Mouse (Mus musculus): ENCODE data around the gene Dpm3.
"Not testable (repeated sequence)": the region's sequence is repeated elsewhere in the genome, so short reads cannot be mapped to it uniquely, and the experiment has no call there.

Dpm3 gene

DNA sequence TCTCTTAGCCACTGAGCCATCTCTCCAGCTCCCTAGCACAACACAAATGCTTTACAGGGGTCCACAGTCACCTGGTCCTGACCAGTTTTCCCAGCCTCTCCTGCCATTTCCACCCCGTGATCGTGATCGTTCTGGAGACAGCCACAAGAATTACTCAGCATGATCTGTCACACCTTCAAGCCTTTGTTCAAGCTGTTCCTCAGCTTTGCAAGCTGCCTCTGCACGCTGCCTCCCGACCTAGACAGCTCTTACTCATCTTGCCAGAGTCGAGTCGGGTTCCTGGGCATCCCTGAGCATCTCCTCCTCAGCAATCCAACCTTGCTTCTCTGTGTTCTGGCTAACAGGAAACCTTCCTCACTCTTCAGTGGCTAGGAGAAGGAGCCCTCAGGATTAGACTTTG is at the start of gene Dpm3:
Gene Dpm3, plus strand, starts transcription at position 283 of the 400 bp plus-strand sequence.
- no peak for DNase-seq

DNA sequence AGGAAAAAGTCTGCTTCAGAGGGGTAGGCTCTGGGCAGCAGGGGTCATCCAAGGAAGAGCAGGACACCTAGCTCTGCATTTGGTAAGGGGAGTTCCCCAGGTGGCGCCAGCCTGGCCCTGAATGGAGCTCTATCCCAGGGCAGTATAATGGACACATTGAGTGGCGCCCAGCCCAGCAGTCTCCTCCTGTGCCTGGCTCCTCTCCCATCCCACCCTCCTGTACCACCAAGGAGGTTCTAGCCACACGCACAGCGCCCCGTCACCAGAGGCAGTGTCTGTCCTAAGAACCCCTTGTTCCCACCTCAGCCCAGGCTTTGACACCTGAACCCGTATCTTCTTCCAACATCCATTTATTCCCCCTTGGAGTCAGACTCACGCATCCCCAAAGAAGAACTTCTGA is 49.4 kb upstream of the Dpm3 start:
- DNase-seq: peak in 1 of 2 experiments; percentile 32

DNA sequence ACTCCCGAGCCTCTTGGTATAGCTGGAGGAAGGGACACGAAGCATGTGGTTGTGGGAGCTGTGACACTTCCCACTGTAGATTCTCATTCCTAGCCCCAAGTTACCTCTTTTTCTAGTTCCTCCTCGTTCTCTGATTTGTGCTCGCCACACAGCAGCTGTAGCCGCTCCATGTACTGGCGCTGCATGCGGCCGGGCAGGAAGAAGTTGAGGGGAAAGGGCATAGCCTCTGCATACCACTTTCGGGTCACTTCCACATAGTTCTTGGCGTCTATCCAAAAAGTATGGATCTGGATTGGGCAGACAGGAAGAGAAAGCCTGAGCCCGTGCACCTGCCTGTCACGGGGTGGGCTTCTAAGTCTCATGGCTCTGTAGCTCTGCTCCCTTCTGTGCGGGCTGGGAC is 49.0 kb upstream of the Dpm3 start:
- DNase-seq: peak in 1 of 2 experiments; percentile 58

DNA sequence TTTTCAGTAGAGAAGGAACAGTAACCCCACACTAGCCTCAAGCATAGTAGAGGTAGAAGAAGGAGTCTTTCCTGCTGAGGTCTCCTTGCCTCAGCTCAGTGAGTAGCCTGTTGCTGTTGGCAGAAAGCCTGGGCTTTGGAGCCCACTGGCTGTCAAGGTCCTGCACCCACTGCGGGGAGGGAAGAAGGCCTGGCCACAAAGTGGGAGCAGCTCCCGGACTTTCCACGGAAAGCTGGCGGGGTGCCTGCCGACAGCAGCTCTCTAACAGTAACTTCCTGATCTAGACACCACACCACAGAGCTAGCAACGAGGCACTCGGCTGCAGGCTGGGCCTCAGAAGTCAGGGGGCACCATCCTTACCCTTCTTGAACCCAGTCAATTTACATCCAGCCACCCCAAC is 48.4 kb upstream of the Dpm3 start:
- DNase-seq: peak; percentile 61 to 77

DNA sequence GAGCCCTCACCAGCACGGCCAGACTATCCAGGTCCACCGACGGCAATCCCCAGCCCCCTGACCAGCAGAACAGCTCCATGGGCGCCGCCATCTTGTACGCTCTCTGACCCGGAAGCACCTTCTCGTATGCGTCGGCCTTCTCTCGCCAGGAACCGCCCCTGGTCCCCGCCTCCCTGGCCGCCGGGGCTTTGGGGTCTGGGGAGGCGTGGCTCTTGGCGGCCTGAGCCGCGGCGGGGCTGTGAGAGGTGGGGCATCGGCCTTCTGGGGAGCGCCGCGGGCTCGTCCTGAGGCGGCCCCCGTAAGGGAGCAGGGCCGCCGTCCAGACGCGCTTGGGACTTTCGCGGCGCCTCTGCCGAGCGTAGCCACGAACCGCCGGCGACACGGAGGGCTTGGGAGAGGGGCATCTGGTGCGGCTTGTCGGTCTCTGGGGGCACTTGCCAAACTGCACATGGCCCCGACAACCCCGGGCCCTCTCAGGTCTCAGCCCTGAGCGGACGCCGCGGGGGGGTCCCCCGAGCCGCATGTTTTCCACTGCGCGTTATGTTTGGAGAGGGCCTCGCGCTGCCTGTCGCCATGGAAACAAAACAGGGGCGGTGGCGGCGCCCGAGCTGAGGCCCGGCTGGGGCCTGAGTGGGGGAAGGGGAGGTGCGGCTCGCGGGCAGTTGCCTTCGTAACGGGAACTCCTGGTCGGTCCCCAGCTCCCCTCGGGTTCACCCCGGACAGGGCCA is 45.2 kb upstream of the Dpm3 start:
- DNase-seq: peak; percentile 95 to 96

- DNase-seq: no peak
Measured at GRCm38 (mm10) chr3:89214681-89215411, 44.3 kb upstream of the Dpm3 start, which contains the start of gene Thbs3. Gene Thbs3, plus strand, starts transcription at chr3:89215180.

- peak; percentile 88 to 93 for DNase-seq
Measured at GRCm38 (mm10) chr3:89215853-89216252, 43.3 kb upstream of the Dpm3 start.

- not testable (repeated sequence) for DNase-seq
Measured at GRCm38 (mm10) chr3:89216407-89216806, 42.8 kb upstream of the Dpm3 start.

DNA sequence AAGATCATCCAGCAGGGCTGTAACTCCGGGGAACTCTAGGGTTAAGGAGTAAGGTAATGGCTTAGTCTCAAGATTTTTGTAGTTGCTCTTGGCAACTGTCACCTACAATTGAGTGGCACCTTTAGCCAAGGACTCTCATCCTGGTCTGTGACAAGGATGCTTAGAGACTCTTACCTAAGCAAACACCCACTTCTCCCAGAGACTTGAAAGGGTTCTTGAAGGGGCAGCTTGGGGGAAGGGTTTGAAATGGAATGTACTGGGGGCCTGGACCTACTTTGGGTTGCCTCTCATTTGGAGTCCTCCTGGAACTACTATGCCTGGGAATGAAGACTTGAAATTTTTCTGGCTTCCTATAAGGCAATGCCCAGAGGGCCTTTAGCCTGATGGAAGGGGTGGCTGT is 40.9 kb upstream of the Dpm3 start:
- DNase-seq: no peak

- no peak for DNase-seq
Measured at GRCm38 (mm10) chr3:89219546-89219945, 39.6 kb upstream of the Dpm3 start.

DNA sequence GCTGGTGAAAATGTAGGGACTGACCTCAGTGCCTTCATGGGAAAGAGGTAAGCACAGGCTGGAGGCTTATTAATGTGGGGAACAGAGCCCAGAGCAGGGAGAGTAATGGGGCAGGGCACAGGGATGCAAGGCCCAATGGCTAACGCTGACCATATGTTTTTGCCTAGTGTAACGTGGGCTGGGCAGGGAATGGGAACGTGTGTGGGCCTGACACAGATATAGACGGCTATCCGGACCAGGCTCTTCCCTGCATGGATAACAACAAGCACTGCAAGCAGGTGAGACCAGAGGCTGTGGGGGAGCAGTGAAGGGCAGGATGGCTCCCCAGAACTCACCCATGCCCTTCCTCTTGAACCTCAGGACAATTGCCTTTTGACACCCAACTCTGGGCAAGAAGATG is 38.0 kb upstream of the Dpm3 start:
- DNase-seq: no peak

DNA sequence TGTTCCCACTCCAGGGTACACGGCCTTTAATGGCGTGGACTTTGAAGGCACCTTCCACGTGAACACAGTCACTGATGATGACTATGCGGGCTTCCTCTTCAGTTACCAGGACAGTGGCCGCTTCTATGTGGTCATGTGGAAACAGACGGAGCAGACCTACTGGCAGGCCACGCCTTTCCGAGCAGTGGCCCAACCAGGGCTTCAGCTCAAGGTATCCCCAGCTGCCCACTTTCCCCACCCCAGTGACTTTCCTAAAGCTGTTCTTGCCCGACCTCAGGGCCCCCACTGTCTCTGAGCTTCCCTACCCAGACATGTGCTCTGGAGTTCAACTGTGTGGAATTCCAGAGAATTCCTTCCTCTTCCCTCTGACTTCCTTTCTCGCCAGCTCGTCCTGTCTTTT is 34.4 kb upstream of the Dpm3 start:
- peak in 1 of 2 experiments; percentile 36 for DNase-seq

- DNase-seq: peak in 1 of 2 experiments; percentile 28
Measured at GRCm38 (mm10) chr3:89225321-89225815, 33.8 kb upstream of the Dpm3 start.

GRCm38 (mm10) chr3:89225918-89226317 is 33.2 kb upstream of the Dpm3 start:
- peak in 1 of 2 experiments; percentile 24 for DNase-seq

DNA sequence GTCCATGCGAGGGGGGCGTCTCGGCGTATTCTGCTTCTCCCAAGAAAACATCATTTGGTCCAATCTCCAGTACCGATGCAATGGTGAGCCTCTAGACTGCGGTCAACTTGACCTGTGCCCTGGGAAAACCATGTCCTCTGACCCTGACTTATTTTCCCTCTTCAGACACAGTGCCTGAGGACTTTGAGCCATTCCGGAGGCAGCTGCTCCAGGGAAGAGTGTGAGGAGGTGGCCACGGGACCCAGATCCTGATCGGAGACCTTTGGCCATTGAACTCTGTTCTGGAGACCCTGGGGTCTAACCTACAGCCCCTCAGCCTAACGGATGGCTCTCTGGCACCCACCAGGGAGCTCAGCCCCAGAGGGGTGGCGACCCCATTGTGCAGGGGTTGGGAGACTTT is 32.8 kb upstream of the Dpm3 start:
- peak in 1 of 2 experiments; percentile 46 for DNase-seq

- DNase-seq: peak in 1 of 2 experiments; percentile 33
Measured at GRCm38 (mm10) chr3:89226900-89227299, 32.3 kb upstream of the Dpm3 start, which contains the start of gene Mtx1. Gene Mtx1, minus strand, starts transcription at chr3:89227088.

- peak; percentile 90 to 95 for DNase-seq
Measured at GRCm38 (mm10) chr3:89227307-89228179, 31.6 kb upstream of the Dpm3 start.

GRCm38 (mm10) chr3:89228180-89228549 is 31.0 kb upstream of the Dpm3 start:
- DNase-seq: peak; percentile 92 to 94

GRCm38 (mm10) chr3:89228836-89229235 is 30.3 kb upstream of the Dpm3 start, which contains the start of gene Muc1:
Gene Muc1, plus strand, starts transcription at chr3:89229057.
- peak; percentile 52 to 77 for DNase-seq

GRCm38 (mm10) chr3:89229276-89229675 is 29.9 kb upstream of the Dpm3 start:
- no peak for DNase-seq

DNA sequence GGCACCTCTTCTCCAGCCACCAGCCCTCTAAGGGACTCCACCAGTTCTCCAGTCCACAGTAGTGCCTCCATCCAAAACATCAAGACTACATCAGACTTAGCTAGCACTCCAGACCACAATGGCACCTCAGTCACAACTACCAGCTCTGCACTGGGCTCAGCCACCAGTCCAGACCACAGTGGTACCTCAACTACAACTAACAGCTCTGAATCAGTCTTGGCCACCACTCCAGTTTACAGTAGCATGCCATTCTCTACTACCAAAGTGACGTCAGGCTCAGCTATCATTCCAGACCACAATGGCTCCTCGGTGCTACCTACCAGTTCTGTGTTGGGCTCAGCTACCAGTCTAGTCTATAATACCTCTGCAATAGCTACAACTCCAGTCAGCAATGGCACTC is 28.6 kb upstream of the Dpm3 start:
- no peak for DNase-seq

DNA sequence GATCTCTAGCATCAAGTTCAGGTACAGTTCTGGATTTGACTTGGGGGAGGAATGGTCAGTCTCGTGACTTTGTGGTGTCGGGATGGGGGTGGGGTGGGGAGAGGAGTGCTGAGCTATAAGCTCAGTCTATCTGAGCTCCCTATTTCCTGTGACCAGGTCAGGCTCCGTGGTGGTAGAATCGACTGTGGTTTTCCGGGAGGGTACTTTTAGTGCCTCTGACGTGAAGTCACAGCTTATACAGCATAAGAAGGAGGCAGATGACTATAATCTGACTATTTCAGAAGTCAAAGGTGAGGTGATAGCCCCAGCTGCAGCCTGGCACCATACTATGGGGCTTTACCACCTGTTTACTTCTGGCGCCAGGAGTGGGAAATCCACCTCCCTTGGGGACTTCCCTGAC is 27.8 kb upstream of the Dpm3 start:
- DNase-seq: no peak

GRCm38 (mm10) chr3:89231772-89232275 is 27.3 kb upstream of the Dpm3 start:
- DNase-seq: no peak

All from kidney, postnatal 25 days (tissue).